Mouse (Mus musculus): ENCODE measurements around the gene Rgma. TPM values are rescaled to one million over a fixed set of nuclear protein-coding genes. Genes with fewer than 3 reads are reported as not detected.

Gene Rgma
- polyA plus RNA-seq, 1 experiment from 2014 or later, result 3.8 TPM

- H3K4me1 ChIP-seq, result peaks cover 32% of the 10 kb centered on the region
- no peak overlapping the region for H3K4me3 ChIP-seq
- H3K9me3 ChIP-seq, result no peaks in the 10 kb centered on the region
- no peak overlapping the region for H3K4me2 ChIP-seq
- no peak overlapping the region for H3K9ac ChIP-seq
- no peak overlapping the region for H3K27ac ChIP-seq (replicated peaks)
- peaks cover 22% of the 10 kb centered on the region for H3K27me3 ChIP-seq (replicated peaks)
- 76% methylated on average over 5 of the region's 5 CpGs for WGBS
- no peak for ATAC-seq (ENCODE audit: extremely low read depth, insufficient number of reproducible peaks, low FRiP score, low TSS enrichment)
- no peaks in the 10 kb centered on the region for H3K36me3 ChIP-seq
Observed at GRCm38 (mm10) chr7:73338353-73338752, 37.0 kb upstream of the Rgma start.

GRCm38 (mm10) chr7:73343852-73344251, 31.5 kb upstream of the Rgma start:
- Histone ChIP-seq H3K27ac (replicated peaks) (no peak overlapping the region), H3K9ac (no peak overlapping the region), H3K9me3 (no peaks in the 10 kb centered on the region), H3K4me2 (no peak overlapping the region), H3K4me1 (peaks cover 4% of the 10 kb centered on the region; the same call in 1 of the 2 replicates), H3K4me3 (no peak overlapping the region), H3K36me3 (no peaks in the 10 kb centered on the region), H3K27me3 (replicated peaks) (peaks cover 46% of the 10 kb centered on the region)
- no peak for ATAC-seq (ENCODE audit: extremely low read depth, insufficient number of reproducible peaks, low FRiP score, low TSS enrichment)
- 29% methylated on average over 3 of the region's 3 CpGs for WGBS

GRCm38 (mm10) chr7:73348585-73349124, 26.7 kb upstream of the Rgma start:
- no peak overlapping the region for H3K4me2 ChIP-seq
- no peak overlapping the region for H3K9ac ChIP-seq
- no peaks in the 10 kb centered on the region for H3K36me3 ChIP-seq
- no peak overlapping the region for H3K27ac ChIP-seq (replicated peaks)
- no peaks in the 10 kb centered on the region for H3K9me3 ChIP-seq
- H3K4me1 ChIP-seq, result peaks cover 10% of the 10 kb centered on the region
- no peak overlapping the region for H3K4me3 ChIP-seq
- no peak for ATAC-seq (ENCODE audit: extremely low read depth, insufficient number of reproducible peaks, low FRiP score, low TSS enrichment)
- 34% methylated on average over 10 of the region's 10 CpGs for WGBS
- peaks cover 37% of the 10 kb centered on the region for H3K27me3 ChIP-seq (replicated peaks)

- Histone ChIP-seq H3K27ac (replicated peaks) (no peak overlapping the region), H3K9ac (no peak overlapping the region), H3K27me3 (replicated peaks) (peaks cover 33% of the 10 kb centered on the region), H3K4me2 (no peak overlapping the region), H3K36me3 (no peaks in the 10 kb centered on the region), H3K9me3 (no peaks in the 10 kb centered on the region), H3K4me3 (no peak overlapping the region), H3K4me1 (peaks cover 10% of the 10 kb centered on the region)
- WGBS, result 52% methylated on average over 8 of the region's 8 CpGs
- ATAC-seq (ENCODE audit: extremely low read depth, insufficient number of reproducible peaks, low FRiP score, low TSS enrichment), result no peak
Observed at GRCm38 (mm10) chr7:73349158-73349557, 26.2 kb upstream of the Rgma start.

DNA sequence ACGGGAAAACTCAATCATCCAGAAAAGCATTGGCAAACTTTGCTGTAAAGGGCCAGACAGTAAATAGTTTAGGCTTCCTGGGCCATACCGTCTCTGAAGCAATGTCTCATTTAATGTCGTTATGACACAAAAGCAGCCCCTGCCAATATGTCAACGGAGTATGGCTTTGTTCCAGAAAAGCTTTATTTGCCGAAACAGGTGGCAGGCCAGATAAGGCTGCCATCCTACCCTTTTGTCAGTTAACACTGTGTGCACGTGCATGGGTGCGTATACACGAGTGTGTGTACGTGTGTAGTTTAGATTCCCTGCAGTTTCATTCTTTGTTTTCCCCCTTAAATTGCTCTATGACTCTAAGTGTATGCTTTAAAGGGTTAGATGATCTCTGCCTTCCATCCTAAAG, 20.1 kb upstream of the Rgma start:
- no peaks in the 10 kb centered on the region for H3K36me3 ChIP-seq
- H3K4me2 ChIP-seq, result no peak overlapping the region
- ATAC-seq (ENCODE audit: extremely low read depth, insufficient number of reproducible peaks, low FRiP score, low TSS enrichment), result no peak
- no peak overlapping the region for H3K9ac ChIP-seq
- 69% methylated on average over 9 of the region's 9 CpGs for WGBS
- no peaks in the 10 kb centered on the region for H3K9me3 ChIP-seq
- H3K4me3 ChIP-seq, result no peak overlapping the region
- peaks cover 4% of the 10 kb centered on the region for H3K27me3 ChIP-seq (replicated peaks)
- H3K4me1 ChIP-seq, result no peaks in the 10 kb centered on the region
- no peak overlapping the region for H3K27ac ChIP-seq (replicated peaks)

DNA sequence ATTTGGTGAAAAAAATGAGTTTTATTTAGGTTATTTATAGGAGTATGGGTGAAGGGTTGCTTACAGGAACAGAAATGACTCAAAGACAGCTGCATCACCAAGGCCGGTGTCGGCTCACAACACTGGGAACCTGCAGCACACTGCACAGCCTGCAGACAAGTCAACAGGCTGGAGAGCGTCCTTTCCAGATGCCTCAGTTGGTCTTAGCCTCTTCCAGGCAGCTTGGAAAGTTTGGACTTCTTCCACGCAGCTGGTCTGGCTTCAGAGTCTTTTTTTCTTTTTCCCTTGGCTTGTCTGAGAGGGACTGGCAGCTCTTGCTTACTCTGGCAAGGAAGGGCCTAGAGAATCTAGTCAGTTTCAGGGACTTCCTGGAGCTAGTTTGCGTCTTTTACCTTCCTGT, 18.4 kb upstream of the Rgma start:
- H3K9ac ChIP-seq, result no peak overlapping the region
- no peaks in the 10 kb centered on the region for H3K4me1 ChIP-seq
- 81% methylated on average over 5 of the region's 5 CpGs for WGBS
- H3K36me3 ChIP-seq, result no peaks in the 10 kb centered on the region
- no peak overlapping the region for H3K4me3 ChIP-seq
- no peak for ATAC-seq (ENCODE audit: extremely low read depth, insufficient number of reproducible peaks, low FRiP score, low TSS enrichment)
- no peaks in the 10 kb centered on the region for H3K9me3 ChIP-seq
- H3K27me3 ChIP-seq (replicated peaks), result peaks cover 4% of the 10 kb centered on the region
- H3K4me2 ChIP-seq, result no peak overlapping the region
- no peak overlapping the region for H3K27ac ChIP-seq (replicated peaks)

DNA sequence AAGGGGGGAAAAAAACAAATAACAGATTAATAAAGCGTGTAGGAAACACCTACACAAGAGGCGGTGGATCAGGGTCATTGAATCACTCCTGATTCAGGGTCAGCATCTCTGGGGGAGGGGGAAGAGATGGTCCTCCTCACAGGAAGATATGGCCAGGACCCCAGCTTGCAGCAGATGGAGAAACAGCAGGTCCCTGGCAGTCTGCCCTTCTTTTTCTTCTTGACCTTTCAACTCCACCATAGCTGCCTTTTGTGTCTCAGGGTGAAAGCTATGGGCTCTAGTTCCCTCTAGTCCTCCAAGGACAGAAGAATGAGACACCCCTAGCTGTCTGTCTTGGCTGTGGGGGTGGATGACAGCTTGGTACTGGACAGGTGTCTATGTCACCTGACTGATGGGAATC, 17.7 kb upstream of the Rgma start:
- 87% methylated on average over 2 of the region's 2 CpGs for WGBS
- H3K36me3 ChIP-seq, result no peaks in the 10 kb centered on the region
- H3K9ac ChIP-seq, result no peak overlapping the region
- H3K4me1 ChIP-seq, result no peaks in the 10 kb centered on the region
- H3K4me3 ChIP-seq, result no peak overlapping the region
- peaks cover 4% of the 10 kb centered on the region for H3K27me3 ChIP-seq (replicated peaks)
- no peak overlapping the region for H3K27ac ChIP-seq (replicated peaks)
- H3K9me3 ChIP-seq, result no peaks in the 10 kb centered on the region
- no peak for ATAC-seq (ENCODE audit: extremely low read depth, insufficient number of reproducible peaks, low FRiP score, low TSS enrichment)
- H3K4me2 ChIP-seq, result no peak overlapping the region

GRCm38 (mm10) chr7:73365511-73365910, 9.8 kb upstream of the Rgma start:
- no peak overlapping the region for H3K4me3 ChIP-seq
- H3K4me2 ChIP-seq, result no peak overlapping the region
- 66% methylated on average over 4 of the region's 4 CpGs for WGBS

GRCm38 (mm10) chr7:73365965-73366364, 9.3 kb upstream of the Rgma start:
- Histone ChIP-seq H3K4me3 (no peak overlapping the region), H3K36me3 (no peaks in the 10 kb centered on the region), H3K9me3 (no peaks in the 10 kb centered on the region), H3K27ac (replicated peaks) (no peak overlapping the region), H3K4me2 (no peak overlapping the region), H3K4me1 (no peaks in the 10 kb centered on the region), H3K9ac (no peak overlapping the region), H3K27me3 (replicated peaks) (peaks cover 22% of the 10 kb centered on the region)
- 73% methylated on average over 7 of the region's 7 CpGs for WGBS
- ATAC-seq (ENCODE audit: extremely low read depth, insufficient number of reproducible peaks, low FRiP score, low TSS enrichment), result no peak

More at GRCm38 (mm10) chr7:73365511-73365910, 9.8 kb upstream of the Rgma start:
- no peak overlapping the region for H3K27ac ChIP-seq (replicated peaks)
- H3K9me3 ChIP-seq, result no peaks in the 10 kb centered on the region
- H3K9ac ChIP-seq, result no peak overlapping the region
- peaks cover 17% of the 10 kb centered on the region for H3K27me3 ChIP-seq (replicated peaks)
- no peak for ATAC-seq (ENCODE audit: extremely low read depth, insufficient number of reproducible peaks, low FRiP score, low TSS enrichment)
- H3K4me1 ChIP-seq, result no peaks in the 10 kb centered on the region
- no peaks in the 10 kb centered on the region for H3K36me3 ChIP-seq

- H3K4me1 ChIP-seq, result peaks cover 10% of the 10 kb centered on the region
- peaks cover 41% of the 10 kb centered on the region for H3K27me3 ChIP-seq (replicated peaks)
- no peak overlapping the region for H3K4me2 ChIP-seq
- 84% methylated on average over 10 of the region's 10 CpGs for WGBS
- H3K4me3 ChIP-seq, result no peak overlapping the region
- H3K9me3 ChIP-seq, result no peaks in the 10 kb centered on the region
- ATAC-seq (ENCODE audit: extremely low read depth, insufficient number of reproducible peaks, low FRiP score, low TSS enrichment), result no peak
- H3K36me3 ChIP-seq, result no peaks in the 10 kb centered on the region
- H3K27ac ChIP-seq (replicated peaks), result no peak overlapping the region
- no peak overlapping the region for H3K9ac ChIP-seq
Observed at GRCm38 (mm10) chr7:73367681-73368464, 7.4 kb upstream of the Rgma start.

- peaks cover 62% of the 10 kb centered on the region for H3K27me3 ChIP-seq (replicated peaks)
- no peak overlapping the region for H3K4me2 ChIP-seq
- H3K9ac ChIP-seq, result no peak overlapping the region
- peaks cover 24% of the 10 kb centered on the region for H3K4me1 ChIP-seq
- no peak overlapping the region for H3K27ac ChIP-seq (replicated peaks)
- no peak overlapping the region for H3K4me3 ChIP-seq
- H3K9me3 ChIP-seq, result no peaks in the 10 kb centered on the region
- WGBS, result 76% methylated on average over 4 of the region's 4 CpGs
- no peak for ATAC-seq (ENCODE audit: extremely low read depth, insufficient number of reproducible peaks, low FRiP score, low TSS enrichment)
- H3K36me3 ChIP-seq, result no peaks in the 10 kb centered on the region
Observed at GRCm38 (mm10) chr7:73369992-73370391, 5.3 kb upstream of the Rgma start.
